Mouse (Mus musculus): ENCODE results near the gene Snapc3. TPM values are rescaled to one million over a fixed set of nuclear protein-coding genes. Genes with fewer than 3 reads are reported as not detected.

Gene Snapc3
- total and polyA plus RNA-seq, 3 experiments = 12.0 to 16.9 TPM; not detected in 1

GRCm38 (mm10) chr4:83431950-83432349 lies 14.4 kb downstream of the Snapc3 start:
- no peak overlapping the region for H3K27ac ChIP-seq (ENCODE audit: control insufficient read depth, low read depth, low read length)
- no peak overlapping the region for H3K9ac ChIP-seq (ENCODE audit: control insufficient read depth, low read depth, low read length, poor library complexity, severe bottlenecking)
- TF ChIP-seq CHD1 (IDR thresholded peaks at IDR 0.05; ENCODE audit: low read depth, low read length) = no peak
- H3K27me3 ChIP-seq (ENCODE audit: control insufficient read depth in 1 of 2, insufficient read depth in 2 of 2, low read length in 2 of 2) = no peaks in the 10 kb centered on the region
- no peaks in the 10 kb centered on the region; the same call in 1 of the 2 replicates for H3K79me2 ChIP-seq (ENCODE audit: control insufficient read depth, insufficient read depth, low read length, poor library complexity)
- no peak overlapping the region for H3K4me3 ChIP-seq (ENCODE audit: control insufficient read depth in 1 of 2, insufficient read depth in 1 of 2, low read depth in 2 of 2, low read length in 2 of 2)
- peaks cover 0 to 13% of the 10 kb centered on the region in 2 experiments; a peak in 2 of 4 replicates for H3K36me3 ChIP-seq (ENCODE audit: control insufficient read depth in 1 of 2, insufficient read depth in 2 of 2, low read length in 2 of 2)
- DNase-seq (ENCODE audit: low read depth, low spot score) = no peak
- no peaks in the 10 kb centered on the region for H3K4me1 ChIP-seq (ENCODE audit: control insufficient read depth in 1 of 2, insufficient read depth in 2 of 2, low read length in 2 of 2)
- H3K9me3 ChIP-seq (replicated peaks; ENCODE audit: insufficient read depth, low read length) = no peaks in the 10 kb centered on the region

- Histone ChIP-seq H3K4me3 (ENCODE audit: control insufficient read depth in 1 of 2, insufficient read depth in 1 of 2, low read depth in 2 of 2, low read length in 2 of 2) (no peak overlapping the region), H3K79me2 (ENCODE audit: control insufficient read depth, insufficient read depth, low read length, poor library complexity) (no peaks in the 10 kb centered on the region; the same call in 1 of the 2 replicates), H3K27ac (ENCODE audit: control insufficient read depth, low read depth, low read length) (no peak overlapping the region), H3K27me3 (ENCODE audit: control insufficient read depth in 1 of 2, insufficient read depth in 2 of 2, low read length in 2 of 2) (no peaks in the 10 kb centered on the region), H3K9me3 (replicated peaks; ENCODE audit: insufficient read depth, low read length) (no peaks in the 10 kb centered on the region), H3K36me3 (ENCODE audit: control insufficient read depth in 1 of 2, insufficient read depth in 2 of 2, low read length in 2 of 2) (peaks cover 0 to 13% of the 10 kb centered on the region in 2 experiments; a peak in 2 of 4 replicates), H3K4me1 (ENCODE audit: control insufficient read depth in 1 of 2, insufficient read depth in 2 of 2, low read length in 2 of 2) (no peaks in the 10 kb centered on the region), H3K9ac (ENCODE audit: control insufficient read depth, low read depth, low read length, poor library complexity, severe bottlenecking) (no peak overlapping the region)
- no peak for TF ChIP-seq ZMIZ1 (IDR thresholded peaks at IDR 0.05; ENCODE audit: low read depth, low read length)
- no peak for TF ChIP-seq USF2 (IDR thresholded peaks at IDR 0.05; ENCODE audit: borderline replicate concordance in 1 of 2, insufficient read depth in 1 of 2, low read depth in 1 of 2, low read length in 2 of 2)
- TF ChIP-seq CTCF (IDR thresholded peaks at IDR 0.05 in 2 of 3, conservative IDR thresholded peaks at IDR 0.05 in 1 of 3; ENCODE audit: control insufficient read depth in 1 of 3, insufficient read depth in 1 of 3, low read depth in 2 of 3, low read length in 3 of 3, poor library complexity in 1 of 3, severe bottlenecking in 1 of 3) = no peak
- no peak for TF ChIP-seq TCF12 (IDR thresholded peaks at IDR 0.05; ENCODE audit: low read depth, low read length)
- TF ChIP-seq MAX (IDR thresholded peaks at IDR 0.05; ENCODE audit: low read length) = no peak
- TF ChIP-seq POLR2AphosphoS2 (IDR thresholded peaks at IDR 0.05; ENCODE audit: low read length) = no peak
- no peak for TF ChIP-seq TAL1 (IDR thresholded peaks at IDR 0.05; ENCODE audit: low read length)
- no peak for TF ChIP-seq ZNF384 (IDR thresholded peaks at IDR 0.05; ENCODE audit: low read depth, low read length)
- TF ChIP-seq POLR2A (IDR thresholded peaks at IDR 0.05; ENCODE audit: control insufficient read depth in 1 of 2, insufficient read depth in 1 of 2, low read depth in 1 of 2, low read length in 2 of 2, poor library complexity in 1 of 2) = no peak
- no peak for TF ChIP-seq MAFK (IDR thresholded peaks at IDR 0.05; ENCODE audit: borderline replicate concordance, low read depth, low read length)
- TF ChIP-seq UBTF (IDR thresholded peaks at IDR 0.05; ENCODE audit: borderline replicate concordance, insufficient read depth, low read depth, low read length) = no peak
- TF ChIP-seq USF1 (IDR thresholded peaks at IDR 0.05; ENCODE audit: low read depth, low read length) = no peak
- no peak for TF ChIP-seq ETS1 (IDR thresholded peaks at IDR 0.05; ENCODE audit: low read depth, low read length)
- no peak for TF ChIP-seq MAZ (IDR thresholded peaks at IDR 0.05; ENCODE audit: low read depth, low read length)
- TF ChIP-seq ZKSCAN1 (IDR thresholded peaks at IDR 0.05; ENCODE audit: low read depth, low read length) = no peak
- no peak for DNase-seq (ENCODE audit: low read depth, low spot score)
These were observed 15.4 kb downstream of the Snapc3 start for GRCm38 (mm10) chr4:83432901-83433300.
